Mouse (Mus musculus) embryo, embryonic 11 days (tissue): Measurements from ENCODE around the gene Krba1.

Experiments used
- DNase-seq: peaks from one replicate; pipeline ENCODE4 v3.0.0-alpha.2; 2015

Gene Krba1

GRCm38 (mm10) chr6:48395105-48396007 lies at the start of gene Krba1:
Gene Krba1 (plus strand): TSS chr6:48395586.
- DNase-seq, result peak; percentile 89

- DNase-seq, result no peak
These were observed 36.5 kb upstream of the Krba1 start for GRCm38 (mm10) chr6:48358897-48359296.

- peak; percentile 36 for DNase-seq
These were observed 28.9 kb upstream of the Krba1 start for GRCm38 (mm10) chr6:48366322-48366996.

- no peak for DNase-seq
These were observed 7.2 kb upstream of the Krba1 start for GRCm38 (mm10) chr6:48388221-48388620.

GRCm38 (mm10) chr6:48393811-48394210 lies 1.6 kb upstream of the Krba1 start:
- DNase-seq, result no peak

- DNase-seq, result peak; percentile 14
These were observed 716 bp downstream of the Krba1 start for GRCm38 (mm10) chr6:48396008-48396595.

GRCm38 (mm10) chr6:48396686-48397085 lies 1.3 kb downstream of the Krba1 start:
- DNase-seq, result no peak

GRCm38 (mm10) chr6:48397336-48397735 lies 1.9 kb downstream of the Krba1 start:
- DNase-seq, result peak; percentile 57

GRCm38 (mm10) chr6:48399906-48400305 lies 4.5 kb downstream of the Krba1 start:
- DNase-seq, result no peak

- no peak for DNase-seq
These were observed 8.7 kb downstream of the Krba1 start for GRCm38 (mm10) chr6:48404071-48404470.

- DNase-seq, result no peak
These were observed 14.4 kb downstream of the Krba1 start for GRCm38 (mm10) chr6:48409726-48410343.

GRCm38 (mm10) chr6:48410551-48410950 lies 15.2 kb downstream of the Krba1 start:
- no peak for DNase-seq

GRCm38 (mm10) chr6:48411193-48412092 lies 16.1 kb downstream of the Krba1 start:
- no peak for DNase-seq

- no peak for DNase-seq
These were observed 16.8 kb downstream of the Krba1 start for GRCm38 (mm10) chr6:48412147-48412546.

- DNase-seq, result no peak
These were observed 17.3 kb downstream of the Krba1 start for GRCm38 (mm10) chr6:48412662-48413061.

GRCm38 (mm10) chr6:48413081-48413480 lies 17.7 kb downstream of the Krba1 start:
- no peak for DNase-seq

GRCm38 (mm10) chr6:48414886-48415285 lies 19.5 kb downstream of the Krba1 start:
- no peak for DNase-seq

GRCm38 (mm10) chr6:48415636-48416035 lies 20.2 kb downstream of the Krba1 start:
- no peak for DNase-seq

GRCm38 (mm10) chr6:48416486-48416885 lies 21.1 kb downstream of the Krba1 start:
- DNase-seq, result no peak

GRCm38 (mm10) chr6:48420647-48421046 lies 25.3 kb downstream of the Krba1 start:
- no peak for DNase-seq

GRCm38 (mm10) chr6:48423336-48423735 lies 27.9 kb downstream of the Krba1 start:
- DNase-seq, result no peak

- DNase-seq, result no peak
These were observed 28.7 kb downstream of the Krba1 start for GRCm38 (mm10) chr6:48424074-48424473.
